In genomic region chr10:91197704-91198103, GRCm38 (mm10) we compare ENCODE assay signal across 19 mouse cellular contexts. TPM values are rescaled to one million over a fixed set of nuclear protein-coding genes. Genes with fewer than 3 reads are reported as not detected.
DNase-seq lines count a peak whose midpoint lies in the region; ATAC-seq lines count a peak whose summit lies in the region.
"Had no signal": no experiment of that assay in that cellular context is flagged by ENCODE, and none has a peak within 500 bp of the region (broad histone marks: within the 10 kb centered on the region; RNA-seq: fewer than 3 reads in every experiment).

No protein-coding gene starts in this region.

- DNase-seq in heart, adult 11 months: peak; percentile 51
- DNase-seq in heart, postnatal 10 days: no peak
- DNase-seq in midbrain, embryonic 11.5 days (ENCODE audit: low spot score, missing footprints): peak; percentile 66
- DNase-seq: adrenal gland, adult 2 months; adrenal gland, adult 8-10 months; adrenal gland, postnatal 10 days; adrenal gland, postnatal 14 days; adrenal gland, postnatal 25 days; adrenal gland, postnatal 36 days; B cell, adult 2 months; cerebellum, adult 11 months; cerebellum, adult 11-12 months; cerebellum, adult 18-20 months had no signal

- no peak overlapping the region for H3K4me2 ChIP-seq in midbrain, embryonic 11.5 days
- no peak overlapping the region for H3K4me2 ChIP-seq in midbrain, embryonic 16.5 days (ENCODE audit: low read length)

- no peaks in the 10 kb centered on the region for H3K36me3 ChIP-seq in midbrain, embryonic 11.5 days (ENCODE audit: control insufficient read depth, insufficient read depth, low read length)
- H3K36me3 ChIP-seq in midbrain, embryonic 16.5 days (ENCODE audit: control insufficient read depth, insufficient read depth, low read length): no peaks in the 10 kb centered on the region
- H3K36me3 ChIP-seq: G1E had no signal

- H3K27ac ChIP-seq in midbrain, embryonic 11.5 days (ENCODE audit: low read depth, low read length): no peak overlapping the region
- no peak overlapping the region for H3K27ac ChIP-seq in midbrain, embryonic 16.5 days (ENCODE audit: low read length)

- ATAC-seq in midbrain, embryonic 11.5 days (ENCODE audit: low FRiP score): no peak
- ATAC-seq in midbrain, embryonic 16.5 days: no peak
- ATAC-seq: activated CD4-positive, CD25-positive, alpha-beta regulatory T cell, adult 4 months; CD4-positive, CD25-positive, alpha-beta regulatory T cell, adult 4 months; Patski had no signal

- no peaks in the 10 kb centered on the region for H3K4me1 ChIP-seq in midbrain, embryonic 11.5 days (ENCODE audit: control insufficient read depth, insufficient read depth, low read length)
- no peaks in the 10 kb centered on the region for H3K4me1 ChIP-seq in midbrain, embryonic 16.5 days (ENCODE audit: control insufficient read depth, insufficient read depth, low read length)

- WGBS in midbrain, embryonic 11.5 days: 90% methylated on average over 8 of the region's 8 CpGs
- WGBS in midbrain, embryonic 16.5 days: 94% methylated on average over 8 of the region's 8 CpGs

- no peak overlapping the region for H3K9ac ChIP-seq in midbrain, embryonic 11.5 days (ENCODE audit: low read length)
- H3K9ac ChIP-seq in midbrain, embryonic 16.5 days (ENCODE audit: low read depth, low read length): no peak overlapping the region

- no peak overlapping the region for H3K4me3 ChIP-seq in midbrain, embryonic 11.5 days (ENCODE audit: low read depth, low read length)
- no peak overlapping the region for H3K4me3 ChIP-seq in midbrain, embryonic 16.5 days (ENCODE audit: low read depth, low read length)

- intact Hi-C loops in heart, postnatal 10 days (cut with DNase I): no loop called here

- no peaks in the 10 kb centered on the region for H3K9me3 ChIP-seq in midbrain, embryonic 11.5 days (ENCODE audit: control insufficient read depth, low read length)
- no peaks in the 10 kb centered on the region for H3K9me3 ChIP-seq in midbrain, embryonic 16.5 days (replicated peaks; ENCODE audit: control insufficient read depth, low read length, poor library complexity, severe bottlenecking)

- no peaks in the 10 kb centered on the region for H3K27me3 ChIP-seq in midbrain, embryonic 11.5 days (ENCODE audit: control insufficient read depth, insufficient read depth, low read length)
- no peaks in the 10 kb centered on the region for H3K27me3 ChIP-seq in midbrain, embryonic 16.5 days (ENCODE audit: control insufficient read depth, insufficient read depth, low read depth, low read length)
- H3K27me3 ChIP-seq: CH12.LX, Patski had no signal

RNA-seq across cellular contexts. Expression of gene Tmpo, which starts 16.6 kb away (rescaled TPM):
- 100 to 1,000 TPM in 1 of 2 experiments, 10 to 100 TPM in 1; 99.0 to 107 TPM for total RNA-seq in heart, postnatal 10 days (2021)
- 339 and 388 TPM in 2 replicates for polyA plus RNA-seq in midbrain, embryonic 11.5 days (2014; fragmentation: Nextera tagmentation; extraction: Ambion mirVana)
- polyA plus RNA-seq in midbrain, embryonic 16.5 days (2015; fragmentation: Nextera tagmentation; extraction: Ambion mirVana): 82.8 and 100 TPM in 2 replicates

Comparison
In these comparisons a context has a peak if more than half of its experiments do, and no peak if none do; other contexts are left out.
1. DNase-seq: peak in heart, adult 11 months (single experiment) and midbrain, embryonic 11.5 days (single experiment); none in heart, postnatal 10 days (0 of 2).